8 mouse cellular contexts compared by ENCODE assay signal in genomic region chr15:78903243-78903642, GRCm38 (mm10). TPM values are rescaled to one million over a fixed set of nuclear protein-coding genes. Genes with fewer than 3 reads are reported as not detected.
A peak's percentile ranks its signal among the peaks of the same experiment; 100 is the strongest.
DNase-seq lines count a peak whose midpoint lies in the region; ATAC-seq and TF ChIP-seq lines count a peak whose summit lies in the region.

No protein-coding gene starts in this region.

- H3K36me3 ChIP-seq in heart, embryonic 10.5 days, result peaks cover 67% of the 10 kb centered on the region
- H3K36me3 ChIP-seq in forebrain, postnatal 0 days (ENCODE audit: insufficient read depth), result no peaks in the 10 kb centered on the region; the same call in 1 of the 2 replicates
- no peaks in the 10 kb centered on the region for H3K36me3 ChIP-seq in hindbrain, embryonic 15.5 days
- peaks cover 34% of the 10 kb centered on the region; the same call in 1 of the 2 replicates for H3K36me3 ChIP-seq in midbrain, embryonic 10.5 days
- H3K36me3 ChIP-seq in small intestine, adult 2 months (ENCODE audit: control insufficient read depth, insufficient read depth, low read length), result peaks cover 14% of the 10 kb centered on the region; the same call in 1 of the 2 replicates

- no peak for TF ChIP-seq POLR2A in cerebellum, adult 2 months (IDR thresholded peaks at IDR 0.05; ENCODE audit: borderline replicate concordance, insufficient read depth, low read length)
- TF ChIP-seq POLR2A in small intestine, adult 2 months (IDR thresholded peaks at IDR 0.05; ENCODE audit: low read depth, low read length), result no peak

- intact Hi-C loops in left cerebral cortex, postnatal 36 days (cut with DNase I), result no loop called here

- 10% methylated on average over 2 of the region's 2 CpGs for WGBS in heart, embryonic 10.5 days
- WGBS in cerebellum, adult 2 months, result 3% methylated on average over 2 of the region's 2 CpGs
- WGBS in forebrain, postnatal 0 days, result 6% methylated on average over 2 of the region's 2 CpGs
- WGBS in hindbrain, embryonic 15.5 days, result 5% methylated on average over 2 of the region's 2 CpGs
- 14% methylated on average over 2 of the region's 2 CpGs for WGBS in midbrain, embryonic 10.5 days
- WGBS in small intestine, adult 2 months, result 0% methylated on average over 2 of the region's 2 CpGs

- no peaks in the 10 kb centered on the region for H3K27me3 ChIP-seq in heart, embryonic 10.5 days (ENCODE audit: insufficient read depth, poor library complexity, severe bottlenecking)
- no peaks in the 10 kb centered on the region for H3K27me3 ChIP-seq in cerebellum, adult 2 months (ENCODE audit: control insufficient read depth, insufficient read depth, low read length)
- H3K27me3 ChIP-seq in forebrain, postnatal 0 days (ENCODE audit: insufficient read depth, low read length), result 0 out of 2 replicates have a peak, but pooled peaks cover 4% of the 10 kb centered on the region
- peaks cover 15% of the 10 kb centered on the region; the same call in 1 of the 2 replicates for H3K27me3 ChIP-seq in hindbrain, embryonic 15.5 days
- H3K27me3 ChIP-seq in midbrain, embryonic 10.5 days (ENCODE audit: low read depth, poor library complexity, severe bottlenecking), result peaks cover 38% of the 10 kb centered on the region
- H3K27me3 ChIP-seq in small intestine, adult 2 months (ENCODE audit: control insufficient read depth, insufficient read depth, low read length), result no peaks in the 10 kb centered on the region

- H3K4me2 ChIP-seq in forebrain, postnatal 0 days (ENCODE audit: low read depth), result no peak overlapping the region
- no peak overlapping the region for H3K4me2 ChIP-seq in hindbrain, embryonic 15.5 days

- peak; percentile 72 for ATAC-seq in forebrain, postnatal 0 days
- peak; percentile 19; the same call in 1 of the 2 replicates for ATAC-seq in hindbrain, embryonic 15.5 days (ENCODE audit: low FRiP score, low read depth)

- no peaks in the 10 kb centered on the region for H3K9me3 ChIP-seq in heart, embryonic 10.5 days
- no peaks in the 10 kb centered on the region for H3K9me3 ChIP-seq in forebrain, postnatal 0 days (ENCODE audit: low read length)
- no peaks in the 10 kb centered on the region for H3K9me3 ChIP-seq in hindbrain, embryonic 15.5 days
- H3K9me3 ChIP-seq in midbrain, embryonic 10.5 days (replicated peaks), result no peaks in the 10 kb centered on the region

- no peak overlapping the region for H3K27ac ChIP-seq in heart, embryonic 10.5 days
- H3K27ac ChIP-seq in cerebellum, adult 2 months (ENCODE audit: insufficient read depth, low read length), result no peak overlapping the region
- no peak overlapping the region for H3K27ac ChIP-seq in forebrain, postnatal 0 days (ENCODE audit: low read depth, low read length)
- H3K27ac ChIP-seq in hindbrain, embryonic 15.5 days (replicated peaks), result no peak overlapping the region
- peak overlapping the region; percentile 46; the same call in 1 of the 2 replicates for H3K27ac ChIP-seq in midbrain, embryonic 10.5 days (replicated peaks)
- no peak overlapping the region for H3K27ac ChIP-seq in small intestine, adult 2 months (ENCODE audit: insufficient read depth, low read depth, low read length)

- peak; percentile 83 for TF ChIP-seq CTCF in cerebellum, adult 2 months (IDR thresholded peaks at IDR 0.05; ENCODE audit: borderline replicate concordance, insufficient read depth, low read depth, low read length)
- TF ChIP-seq CTCF in forebrain, postnatal 0 days (IDR thresholded peaks at IDR 0.05; ENCODE audit: low read depth), result peak; percentile 92
- TF ChIP-seq CTCF in small intestine, adult 2 months (IDR thresholded peaks at IDR 0.05; ENCODE audit: extremely low read depth, insufficient read length, insufficient replicate concordance, low read depth, low read length), result peak; percentile 78; the same call in 1 of the 2 replicates

- H3K4me1 ChIP-seq in heart, embryonic 10.5 days, result peaks cover 37% of the 10 kb centered on the region
- no peaks in the 10 kb centered on the region; the same call in 1 of the 2 replicates for H3K4me1 ChIP-seq in cerebellum, adult 2 months (ENCODE audit: control insufficient read depth, insufficient read depth, low read length)
- H3K4me1 ChIP-seq in forebrain, postnatal 0 days (ENCODE audit: insufficient read depth), result no peaks in the 10 kb centered on the region
- H3K4me1 ChIP-seq in hindbrain, embryonic 15.5 days (replicated peaks), result peaks cover 21% of the 10 kb centered on the region
- H3K4me1 ChIP-seq in midbrain, embryonic 10.5 days, result peaks cover 39% of the 10 kb centered on the region
- peaks cover 17% of the 10 kb centered on the region for H3K4me1 ChIP-seq in small intestine, adult 2 months (ENCODE audit: control insufficient read depth, insufficient read depth, insufficient read length, low read length)

- peak; percentile 96 for DNase-seq in heart, adult 11 months
- DNase-seq in heart, embryonic 10.5 days (ENCODE audit: low spot score), result no peak
- DNase-seq in cerebellum, adult 2 months, result peak; percentile 76 to 82
- peak; percentile 87 for DNase-seq in forebrain, postnatal 0 days
- DNase-seq in left cerebral cortex, postnatal 36 days (ENCODE audit: low spot score in 2 of 2), result peak; percentile 62 to 75
- DNase-seq in midbrain, embryonic 10.5 days (ENCODE audit: low spot score), result peak; percentile 76

- H3K4me3 ChIP-seq in heart, embryonic 10.5 days, result no peak overlapping the region
- no peak overlapping the region for H3K4me3 ChIP-seq in cerebellum, adult 2 months (replicated peaks; ENCODE audit: insufficient read depth, low read depth, low read length)
- H3K4me3 ChIP-seq in forebrain, postnatal 0 days (ENCODE audit: low read depth, low read length), result no peak overlapping the region
- H3K4me3 ChIP-seq in hindbrain, embryonic 15.5 days, result no peak overlapping the region
- H3K4me3 ChIP-seq in midbrain, embryonic 10.5 days, result no peak overlapping the region
- no peak overlapping the region for H3K4me3 ChIP-seq in small intestine, adult 2 months (ENCODE audit: low read depth, low read length)

- H3K9ac ChIP-seq in forebrain, postnatal 0 days, result no peak overlapping the region
- H3K9ac ChIP-seq in hindbrain, embryonic 15.5 days, result no peak overlapping the region

RNA-seq across cellular contexts. Expression of gene Sh3bp1, which starts 3.7 kb away (rescaled TPM):
- 33.8 and 44.4 TPM in 2 replicates for polyA plus RNA-seq in heart, embryonic 10.5 days (2016; fragmentation: Nextera tagmentation; extraction: Ambion mirVana)
- 25.8 and 28.2 TPM in 2 replicates for polyA plus RNA-seq in cerebellum, adult 2 months (2012; rRNA removed)
- total RNA-seq in forebrain, postnatal 0 days (2014; rRNA removed), result 2.0 and 6.4 TPM in 2 replicates
- polyA plus RNA-seq in forebrain, postnatal 0 days (2015; fragmentation: Nextera tagmentation; extraction: Ambion mirVana), result 3.3 and 4.3 TPM in 2 replicates
- 4.2 and 4.5 TPM in 2 replicates for polyA plus RNA-seq in hindbrain, embryonic 15.5 days (2015; fragmentation: Nextera tagmentation; extraction: Ambion mirVana)
- total RNA-seq in left cerebral cortex, postnatal 36 days (2021), result 10 to 100 TPM; 23.7 to 31.5 TPM
- 16.5 and 18.7 TPM in 2 replicates for polyA plus RNA-seq in midbrain, embryonic 10.5 days (2016; fragmentation: Nextera tagmentation; extraction: Ambion mirVana)
- 41.3 and 48.8 TPM in 2 replicates for polyA plus RNA-seq in small intestine, adult 2 months (2012; rRNA removed)

RNA-seq across cellular contexts. Expression of gene Gm49510, which starts 3.8 kb away (rescaled TPM):
- 0.11 and 0.38 TPM in 2 replicates for polyA plus RNA-seq in heart, embryonic 10.5 days (2016; fragmentation: Nextera tagmentation; extraction: Ambion mirVana)
- polyA plus RNA-seq in cerebellum, adult 2 months (2012; rRNA removed), result 0.10 TPM in 2 replicates
- not detected in 2 replicates for total RNA-seq in forebrain, postnatal 0 days (2014; rRNA removed)
- not detected in 2 replicates for polyA plus RNA-seq in forebrain, postnatal 0 days (2015; fragmentation: Nextera tagmentation; extraction: Ambion mirVana)
- not detected in 2 replicates for polyA plus RNA-seq in hindbrain, embryonic 15.5 days (2015; fragmentation: Nextera tagmentation; extraction: Ambion mirVana)
- under 1 TPM in 1 of 2 experiments, not detected in 1; 0.97 TPM for total RNA-seq in left cerebral cortex, postnatal 36 days (2021)
- polyA plus RNA-seq in midbrain, embryonic 10.5 days (2016; fragmentation: Nextera tagmentation; extraction: Ambion mirVana), result 0.12 TPM in 1 of 2 replicates, not detected in the other
- 0.13 TPM in 1 of 2 replicates, not detected in the other for polyA plus RNA-seq in small intestine, adult 2 months (2012; rRNA removed)

RNA-seq across cellular contexts. Expression of gene Pdxp, which starts 10.5 kb away (rescaled TPM):
- 26.5 and 35.7 TPM in 2 replicates for polyA plus RNA-seq in heart, embryonic 10.5 days (2016; fragmentation: Nextera tagmentation; extraction: Ambion mirVana)
- 204 and 211 TPM in 2 replicates for polyA plus RNA-seq in cerebellum, adult 2 months (2012; rRNA removed)
- 263 and 283 TPM in 2 replicates for total RNA-seq in forebrain, postnatal 0 days (2014; rRNA removed)
- 174 and 175 TPM in 2 replicates for polyA plus RNA-seq in forebrain, postnatal 0 days (2015; fragmentation: Nextera tagmentation; extraction: Ambion mirVana)
- 96.1 and 110 TPM in 2 replicates for polyA plus RNA-seq in hindbrain, embryonic 15.5 days (2015; fragmentation: Nextera tagmentation; extraction: Ambion mirVana)
- 100 to 1,000 TPM; 159 to 192 TPM for total RNA-seq in left cerebral cortex, postnatal 36 days (2021)
- 27.3 and 29.8 TPM in 2 replicates for polyA plus RNA-seq in midbrain, embryonic 10.5 days (2016; fragmentation: Nextera tagmentation; extraction: Ambion mirVana)
- 3.9 and 4.2 TPM in 2 replicates for polyA plus RNA-seq in small intestine, adult 2 months (2012; rRNA removed)

RNA-seq across cellular contexts. Expression of gene Lgals1, which starts 23.3 kb away (rescaled TPM):
- polyA plus RNA-seq in heart, embryonic 10.5 days (2016; fragmentation: Nextera tagmentation; extraction: Ambion mirVana), result 427 and 466 TPM in 2 replicates
- polyA plus RNA-seq in cerebellum, adult 2 months (2012; rRNA removed), result 64.7 and 71.7 TPM in 2 replicates
- total RNA-seq in forebrain, postnatal 0 days (2014; rRNA removed), result 31.8 and 43.6 TPM in 2 replicates
- polyA plus RNA-seq in forebrain, postnatal 0 days (2015; fragmentation: Nextera tagmentation; extraction: Ambion mirVana), result 63.2 and 99.4 TPM in 2 replicates
- 113 and 134 TPM in 2 replicates for polyA plus RNA-seq in hindbrain, embryonic 15.5 days (2015; fragmentation: Nextera tagmentation; extraction: Ambion mirVana)
- total RNA-seq in left cerebral cortex, postnatal 36 days (2021), result 10 to 100 TPM; 19.3 to 25.0 TPM
- polyA plus RNA-seq in midbrain, embryonic 10.5 days (2016; fragmentation: Nextera tagmentation; extraction: Ambion mirVana), result 341 and 392 TPM in 2 replicates
- polyA plus RNA-seq in small intestine, adult 2 months (2012; rRNA removed), result 51.7 and 77.0 TPM in 2 replicates

RNA-seq across cellular contexts. Expression of gene Gga1, which starts 26.3 kb away (rescaled TPM):
- polyA plus RNA-seq in heart, embryonic 10.5 days (2016; fragmentation: Nextera tagmentation; extraction: Ambion mirVana), result 51.5 and 56.6 TPM in 2 replicates
- 80.8 and 82.5 TPM in 2 replicates for polyA plus RNA-seq in cerebellum, adult 2 months (2012; rRNA removed)
- total RNA-seq in forebrain, postnatal 0 days (2014; rRNA removed), result 37.0 and 42.9 TPM in 2 replicates
- polyA plus RNA-seq in forebrain, postnatal 0 days (2015; fragmentation: Nextera tagmentation; extraction: Ambion mirVana), result 54.8 and 55.7 TPM in 2 replicates
- 44.7 and 51.9 TPM in 2 replicates for polyA plus RNA-seq in hindbrain, embryonic 15.5 days (2015; fragmentation: Nextera tagmentation; extraction: Ambion mirVana)
- 10 to 100 TPM; 57.6 to 65.0 TPM for total RNA-seq in left cerebral cortex, postnatal 36 days (2021)
- polyA plus RNA-seq in midbrain, embryonic 10.5 days (2016; fragmentation: Nextera tagmentation; extraction: Ambion mirVana), result 47.1 and 52.8 TPM in 2 replicates
- polyA plus RNA-seq in small intestine, adult 2 months (2012; rRNA removed), result 62.5 and 105 TPM in 2 replicates
